Mouse (Mus musculus) neural tube, embryonic 10.5 days (tissue): ENCODE measurements at regions not wholly inside any gene's neighbourhood (a gene's known extent, or its start where the extent isn't known, plus 50 kb on each side); places are given as distances from the start of the nearest gene placed in this dataset.

ENCODE experiments used
- DNase-seq: peaks from one replicate; pipeline ENCODE4 v3.0.0-alpha.2; 2017; ENCODE audit warnings: low spot score; ENCODE audit errors: extremely low spot score

- DNase-seq: no peak
These were observed 395.3 kb downstream of the Mtx2 start for GRCm38 (mm10) chr2:75220775-75221359.

- DNase-seq: no peak
These were observed 398.8 kb downstream of the Mtx2 start for GRCm38 (mm10) chr2:75224443-75224842.

- no peak for DNase-seq
These were observed 415.4 kb downstream of the Mtx2 start for GRCm38 (mm10) chr2:75240976-75241375.

GRCm38 (mm10) chr2:75244311-75245033 lies 414.6 kb upstream of the Hnrnpa3 start:
- no peak for DNase-seq

- DNase-seq: no peak
These were observed 413.8 kb upstream of the Hnrnpa3 start for GRCm38 (mm10) chr2:75245256-75245655.

- DNase-seq: no peak
These were observed 413.4 kb upstream of the Hnrnpa3 start for GRCm38 (mm10) chr2:75245662-75246061.

- no peak for DNase-seq
These were observed 412.8 kb upstream of the Hnrnpa3 start for GRCm38 (mm10) chr2:75246082-75246743.

GRCm38 (mm10) chr2:75248251-75248650 lies 410.8 kb upstream of the Hnrnpa3 start:
- no peak for DNase-seq

GRCm38 (mm10) chr2:75250507-75250906 lies 408.6 kb upstream of the Hnrnpa3 start:
- DNase-seq: no peak

GRCm38 (mm10) chr2:75252829-75253228 lies 406.2 kb upstream of the Hnrnpa3 start:
- no peak for DNase-seq

- no peak for DNase-seq
These were observed 393.8 kb upstream of the Hnrnpa3 start for GRCm38 (mm10) chr2:75265218-75265617.

GRCm38 (mm10) chr2:75265739-75266699 lies 393.0 kb upstream of the Hnrnpa3 start:
- DNase-seq: no peak

- DNase-seq: no peak
These were observed 391.1 kb upstream of the Hnrnpa3 start for GRCm38 (mm10) chr2:75267949-75268348.

GRCm38 (mm10) chr2:75269446-75269845 lies 389.6 kb upstream of the Hnrnpa3 start:
- peak; percentile 34 for DNase-seq

- DNase-seq: no peak
These were observed 388.9 kb upstream of the Hnrnpa3 start for GRCm38 (mm10) chr2:75270115-75270514.

GRCm38 (mm10) chr2:75287900-75288299 lies 371.2 kb upstream of the Hnrnpa3 start:
- DNase-seq: no peak

- DNase-seq: no peak
These were observed 367.4 kb upstream of the Hnrnpa3 start for GRCm38 (mm10) chr2:75291674-75292073.

- DNase-seq: no peak
These were observed 352.2 kb upstream of the Hnrnpa3 start for GRCm38 (mm10) chr2:75306821-75307220.

GRCm38 (mm10) chr2:75311191-75311590 lies 347.9 kb upstream of the Hnrnpa3 start:
- no peak for DNase-seq

GRCm38 (mm10) chr2:75312246-75312645 lies 346.8 kb upstream of the Hnrnpa3 start:
- DNase-seq: peak; percentile 31

GRCm38 (mm10) chr2:75315341-75315740 lies 343.7 kb upstream of the Hnrnpa3 start:
- DNase-seq: no peak
